Mouse (Mus musculus): ENCODE measurements around the gene Irf9. TPM values are rescaled to one million over a fixed set of nuclear protein-coding genes. Genes with fewer than 3 reads are reported as not detected.
A peak's percentile ranks its signal among the peaks of the same experiment; 100 is the strongest.

Irf9 gene
- polyA plus RNA-seq, 1 experiment from 2014 or later: 9.8 TPM

DNA sequence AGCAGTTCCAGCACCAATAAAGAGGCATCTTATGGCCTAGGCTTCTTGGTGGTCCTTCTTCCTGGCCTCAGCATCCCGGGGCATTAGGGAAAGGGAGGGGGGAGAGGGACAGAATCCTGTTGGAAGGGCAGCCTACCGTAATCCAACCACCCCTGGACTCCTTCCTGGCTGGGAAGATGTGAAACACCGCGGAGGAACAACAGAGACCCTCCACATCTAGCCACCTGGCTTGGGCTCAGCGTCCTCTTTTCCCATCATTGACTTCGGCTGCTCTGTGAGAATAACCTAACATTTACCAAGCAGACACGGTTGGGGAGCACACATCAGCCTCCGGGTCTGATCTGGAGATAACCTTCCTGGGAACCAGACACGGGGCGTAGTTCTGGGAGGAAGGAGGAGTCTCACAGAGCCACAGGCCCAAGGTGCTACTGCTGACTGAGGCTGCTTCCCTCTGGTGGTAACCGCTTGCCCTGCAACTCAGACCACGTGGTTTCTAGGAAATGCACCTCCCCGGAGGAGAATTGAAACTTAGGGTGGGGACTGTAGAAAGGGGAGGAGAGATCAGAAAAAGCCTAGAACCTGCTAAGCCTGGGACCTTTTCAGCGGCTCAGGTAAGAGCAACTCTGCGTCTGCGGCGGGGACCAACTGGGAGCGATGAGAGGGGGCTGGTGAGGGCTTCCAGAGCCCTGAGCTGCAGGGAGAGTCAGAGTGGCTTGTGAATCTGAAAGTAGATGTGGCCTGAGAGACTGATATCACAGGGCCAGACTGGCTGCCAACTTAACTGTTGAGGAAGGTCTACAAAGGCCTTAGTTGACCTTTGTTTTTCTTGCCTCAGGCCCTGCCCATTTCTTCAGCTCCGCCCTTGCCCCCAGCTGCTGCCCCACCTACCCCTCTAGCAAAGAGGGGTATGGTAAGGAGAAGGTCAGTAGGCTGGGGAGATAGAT lies 534 bp downstream of the Irf9 start:
- 20% methylated on average over 19 of the region's 19 CpGs for WGBS
- peaks cover 84% of the 10 kb centered on the region for H3K36me3 ChIP-seq (replicated peaks)

DNA sequence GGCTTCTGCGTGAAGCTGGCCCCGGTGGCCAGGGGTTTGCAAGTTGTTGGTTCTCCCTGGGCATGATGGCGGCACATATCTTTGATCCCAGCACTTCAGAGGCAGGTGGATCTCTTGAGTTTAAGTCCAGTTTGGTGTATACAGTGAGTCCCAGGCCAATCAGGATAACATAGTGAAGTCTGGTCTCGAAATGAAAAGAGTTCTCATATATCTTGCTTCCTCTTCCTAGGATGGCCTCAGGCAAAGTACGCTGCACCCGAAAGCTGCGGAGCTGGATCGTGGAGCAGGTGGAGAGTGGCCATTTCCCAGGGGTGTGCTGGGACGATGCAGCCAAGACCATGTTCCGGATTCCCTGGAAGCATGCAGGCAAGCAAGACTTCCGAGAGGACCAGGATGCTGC lies 1.5 kb downstream of the Irf9 start:
- WGBS: 95% methylated on average over 11 of the region's 11 CpGs
- no peaks in the 10 kb centered on the region for H3K9me3 ChIP-seq
- no peaks in the 10 kb centered on the region for H3K27me3 ChIP-seq
- peaks cover 12% of the 10 kb centered on the region for H3K4me1 ChIP-seq
- H3K27ac ChIP-seq: no peak overlapping the region
- no peak overlapping the region for H3K9ac ChIP-seq
- H3K36me3 ChIP-seq (replicated peaks): peaks cover 84% of the 10 kb centered on the region
- no peak for ATAC-seq (ENCODE audit: low FRiP score)
- H3K4me2 ChIP-seq: no peak overlapping the region
- H3K4me3 ChIP-seq (replicated peaks): no peak overlapping the region

More for the DNA sequence above, 534 bp downstream of the Irf9 start:
- Histone ChIP-seq H3K9ac (peak overlapping the region; percentile 33; the same call in 1 of the 2 replicates), H3K27me3 (no peaks in the 10 kb centered on the region), H3K27ac (peak overlapping the region; percentile 13; the same call in 1 of the 2 replicates), H3K4me2 (peak overlapping the region; percentile 45), H3K4me1 (peaks cover 12% of the 10 kb centered on the region), H3K9me3 (no peaks in the 10 kb centered on the region), H3K4me3 (replicated peaks) (peak overlapping the region; percentile 26)
- ATAC-seq (ENCODE audit: low FRiP score): peak; percentile 84

- 95% methylated on average over 16 of the region's 16 CpGs for WGBS
- H3K36me3 ChIP-seq (replicated peaks): peaks cover 74% of the 10 kb centered on the region
- no peak for ATAC-seq (ENCODE audit: low FRiP score)
These were observed 2.5 kb downstream of the Irf9 start for GRCm38 (mm10) chr14:55605743-55606459.

GRCm38 (mm10) chr14:55608339-55608738 lies 5.0 kb downstream of the Irf9 start:
- H3K4me2 ChIP-seq: no peak overlapping the region
- H3K27ac ChIP-seq: no peak overlapping the region
- no peaks in the 10 kb centered on the region for H3K9me3 ChIP-seq
- H3K27me3 ChIP-seq: no peaks in the 10 kb centered on the region
- H3K4me1 ChIP-seq: peaks cover 11% of the 10 kb centered on the region
- H3K4me3 ChIP-seq (replicated peaks): no peak overlapping the region
- peaks cover 50% of the 10 kb centered on the region for H3K36me3 ChIP-seq (replicated peaks)
- no peak overlapping the region for H3K9ac ChIP-seq
- ATAC-seq (ENCODE audit: low FRiP score): no peak
- WGBS: 95% methylated on average over 6 of the region's 6 CpGs

More at GRCm38 (mm10) chr14:55605743-55606459, 2.5 kb downstream of the Irf9 start:
- no peak overlapping the region for H3K27ac ChIP-seq
- no peak overlapping the region for H3K9ac ChIP-seq
- H3K9me3 ChIP-seq: no peaks in the 10 kb centered on the region
- peaks cover 12% of the 10 kb centered on the region for H3K4me1 ChIP-seq
- no peak overlapping the region for H3K4me3 ChIP-seq (replicated peaks)
- no peaks in the 10 kb centered on the region for H3K27me3 ChIP-seq
- no peak overlapping the region for H3K4me2 ChIP-seq

DNA sequence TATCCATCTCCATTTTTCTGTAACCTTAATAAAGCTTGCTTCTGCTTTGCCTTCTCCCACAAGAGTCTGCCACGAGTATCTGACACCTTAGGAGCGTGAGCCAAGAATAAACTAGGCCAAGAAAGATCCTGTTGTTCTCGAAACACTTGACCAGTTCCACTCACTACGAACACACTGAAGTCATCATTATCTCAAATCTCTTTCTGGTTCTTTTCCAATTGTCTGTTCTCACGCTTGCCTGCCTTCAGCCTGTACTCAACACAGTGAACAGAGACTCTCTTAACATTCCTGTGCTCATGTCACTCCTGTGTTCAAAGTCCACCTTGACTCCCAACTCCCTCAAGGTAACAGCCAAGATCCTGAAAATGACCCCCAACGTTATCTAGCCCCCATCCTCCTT lies 10.0 kb downstream of the Irf9 start:
- no peaks in the 10 kb centered on the region for H3K4me1 ChIP-seq
- H3K4me2 ChIP-seq: no peak overlapping the region
- no peak overlapping the region for H3K4me3 ChIP-seq (replicated peaks)
- no peak for ATAC-seq (ENCODE audit: low FRiP score)
- peaks cover 16% of the 10 kb centered on the region for H3K36me3 ChIP-seq (replicated peaks)
- H3K9ac ChIP-seq: no peak overlapping the region
- no peaks in the 10 kb centered on the region for H3K9me3 ChIP-seq
- H3K27ac ChIP-seq: no peak overlapping the region
- 74% methylated on average over 6 of the region's 6 CpGs for WGBS
- 0 out of 2 replicates have a peak, but pooled peaks cover 2% of the 10 kb centered on the region for H3K27me3 ChIP-seq

DNA sequence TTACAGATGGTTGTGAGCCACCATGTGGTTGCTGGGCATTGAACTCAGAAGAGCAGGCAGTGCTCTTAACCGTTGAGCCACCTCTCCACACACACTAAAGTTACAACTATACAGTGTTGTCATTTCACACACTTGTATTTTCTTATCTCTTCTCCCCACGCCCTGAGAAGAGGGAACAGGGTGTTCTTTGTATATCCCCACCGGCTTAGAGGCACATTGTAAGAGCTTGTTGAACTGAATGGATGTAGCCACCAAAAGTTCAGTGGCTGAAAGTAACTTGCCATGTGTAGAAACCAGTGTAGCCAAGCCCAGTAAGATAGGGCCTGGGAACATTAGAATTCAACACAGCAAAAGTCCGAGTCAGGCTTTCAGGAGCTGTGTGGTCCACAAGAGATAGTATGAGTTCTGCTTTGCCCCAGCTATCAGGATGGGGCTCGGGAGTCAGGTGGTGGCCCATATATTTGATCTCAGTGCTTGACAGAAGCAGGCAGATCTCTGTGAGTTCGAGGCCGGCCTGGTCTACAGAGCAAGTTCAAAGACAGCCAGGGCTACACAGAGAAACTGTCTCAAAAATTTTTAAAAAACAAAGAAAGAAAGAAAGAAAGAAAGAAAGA lies 11.3 kb downstream of the Irf9 start:
- Histone ChIP-seq H3K4me1 (0 out of 2 replicates have a peak, but pooled peaks cover 2% of the 10 kb centered on the region), H3K4me2 (no peak overlapping the region), H3K9ac (no peak overlapping the region), H3K9me3 (no peaks in the 10 kb centered on the region), H3K4me3 (replicated peaks) (no peak overlapping the region), H3K27ac (no peak overlapping the region), H3K36me3 (replicated peaks) (peaks cover 3% of the 10 kb centered on the region; the same call in 1 of the 2 replicates), H3K27me3 (0 out of 2 replicates have a peak, but pooled peaks cover 2% of the 10 kb centered on the region)
- no peak for ATAC-seq (ENCODE audit: low FRiP score)
- 86% methylated on average over 7 of the region's 7 CpGs for WGBS

DNA sequence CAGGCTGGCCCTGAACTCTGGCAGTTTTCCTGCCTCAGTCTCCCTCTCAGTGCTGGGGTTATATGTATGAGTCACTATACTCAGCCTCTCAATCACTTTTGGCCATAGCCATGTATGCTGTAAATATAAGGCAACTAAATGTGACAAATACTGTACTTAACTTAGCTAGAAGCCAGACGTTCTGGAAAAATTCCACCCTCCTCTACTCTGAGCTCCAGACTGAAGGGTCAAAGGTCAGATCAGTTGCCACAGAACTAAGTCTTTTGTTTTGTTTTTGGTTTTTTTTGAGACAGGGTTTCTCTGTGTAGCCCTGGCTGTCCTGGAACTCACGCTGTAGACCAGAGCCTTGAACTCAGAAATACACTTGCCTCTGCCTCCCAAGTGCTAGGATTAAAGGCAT lies 12.5 kb downstream of the Irf9 start:
- H3K9ac ChIP-seq: no peak overlapping the region
- no peak overlapping the region for H3K4me3 ChIP-seq (replicated peaks)
- H3K9me3 ChIP-seq: no peaks in the 10 kb centered on the region
- 0 out of 2 replicates have a peak, but pooled peaks cover 2% of the 10 kb centered on the region for H3K27me3 ChIP-seq
- H3K4me2 ChIP-seq: no peak overlapping the region
- H3K36me3 ChIP-seq (replicated peaks): no peaks in the 10 kb centered on the region
- no peak for ATAC-seq (ENCODE audit: low FRiP score)
- H3K27ac ChIP-seq: no peak overlapping the region
- WGBS: 50% methylated on average over 2 of the region's 2 CpGs
- H3K4me1 ChIP-seq: 0 out of 2 replicates have a peak, but pooled peaks cover 2% of the 10 kb centered on the region

DNA sequence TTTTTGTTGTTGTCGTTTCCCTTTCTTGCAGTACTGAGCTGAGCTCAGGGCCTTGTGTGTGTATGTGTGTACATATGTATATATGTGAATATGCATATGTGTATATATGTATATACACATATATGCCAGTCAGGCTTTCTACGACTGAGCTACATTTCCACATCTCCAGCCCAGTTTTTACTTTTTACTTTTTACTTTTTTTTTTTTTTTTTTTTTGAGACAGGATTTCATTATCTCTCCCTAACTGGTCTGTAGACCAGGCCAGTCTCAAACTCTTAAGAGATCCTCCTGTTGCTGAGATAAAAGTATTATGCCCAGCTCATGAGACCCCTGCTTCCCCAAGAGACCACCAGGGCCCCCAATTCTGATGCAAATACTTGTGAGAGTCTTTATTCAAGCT lies 13.5 kb downstream of the Irf9 start:
- 89% methylated on average over 2 of the region's 2 CpGs for WGBS
- H3K9me3 ChIP-seq: no peaks in the 10 kb centered on the region
- no peak overlapping the region for H3K9ac ChIP-seq
- H3K27me3 ChIP-seq: 0 out of 2 replicates have a peak, but pooled peaks cover 2% of the 10 kb centered on the region
- no peak for ATAC-seq (ENCODE audit: low FRiP score)
- H3K4me1 ChIP-seq: 0 out of 2 replicates have a peak, but pooled peaks cover 2% of the 10 kb centered on the region
- no peak overlapping the region for H3K4me3 ChIP-seq (replicated peaks)
- no peak overlapping the region for H3K27ac ChIP-seq
- no peaks in the 10 kb centered on the region for H3K36me3 ChIP-seq (replicated peaks)
- no peak overlapping the region for H3K4me2 ChIP-seq

DNA sequence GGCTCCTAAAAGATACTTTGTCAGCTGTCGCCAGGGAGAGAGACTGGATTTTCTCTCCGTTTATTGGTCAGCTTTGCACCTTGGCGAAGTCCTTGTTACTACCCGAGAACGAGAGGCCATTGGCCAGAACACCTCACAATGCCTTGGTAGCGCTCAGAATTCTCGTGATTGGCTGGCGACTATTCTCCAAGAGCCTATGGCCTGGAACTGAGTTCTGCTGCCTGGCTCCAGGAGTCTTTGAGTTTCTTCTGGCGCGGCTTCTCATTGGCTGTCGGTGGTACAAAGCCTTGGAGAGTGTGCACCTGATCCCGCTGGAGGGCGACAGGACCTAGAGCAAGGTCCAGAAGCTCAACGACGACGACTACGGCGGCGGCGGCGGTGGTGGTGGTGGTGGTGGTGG lies 14.5 kb downstream of the Irf9 start, which contains the start of gene Rec8:
Gene Rec8 (plus strand): TSS at position 216 of the 400 bp plus-strand sequence.
- no peaks in the 10 kb centered on the region for H3K9me3 ChIP-seq
- 0 out of 2 replicates have a peak within 1 kb of the TSS, but pooled peaks have one; percentile 18 for H3K9ac ChIP-seq
- 0 out of 2 replicates have a peak, but pooled peaks cover 2% of the 10 kb centered on the region for H3K27me3 ChIP-seq
- H3K4me2 ChIP-seq: peak within 1 kb of the TSS; percentile 35
- H3K27ac ChIP-seq: no peak within 1 kb of the TSS
- H3K4me3 ChIP-seq (replicated peaks): peak within 1 kb of the TSS; percentile 19
- 29% methylated on average over 21 of the region's 21 CpGs for WGBS
- no peaks in the 10 kb centered on the region for H3K36me3 ChIP-seq (replicated peaks)
- 0 out of 2 replicates have a peak, but pooled peaks cover 2% of the 10 kb centered on the region for H3K4me1 ChIP-seq
- peak; percentile 72 for ATAC-seq (ENCODE audit: low FRiP score)

DNA sequence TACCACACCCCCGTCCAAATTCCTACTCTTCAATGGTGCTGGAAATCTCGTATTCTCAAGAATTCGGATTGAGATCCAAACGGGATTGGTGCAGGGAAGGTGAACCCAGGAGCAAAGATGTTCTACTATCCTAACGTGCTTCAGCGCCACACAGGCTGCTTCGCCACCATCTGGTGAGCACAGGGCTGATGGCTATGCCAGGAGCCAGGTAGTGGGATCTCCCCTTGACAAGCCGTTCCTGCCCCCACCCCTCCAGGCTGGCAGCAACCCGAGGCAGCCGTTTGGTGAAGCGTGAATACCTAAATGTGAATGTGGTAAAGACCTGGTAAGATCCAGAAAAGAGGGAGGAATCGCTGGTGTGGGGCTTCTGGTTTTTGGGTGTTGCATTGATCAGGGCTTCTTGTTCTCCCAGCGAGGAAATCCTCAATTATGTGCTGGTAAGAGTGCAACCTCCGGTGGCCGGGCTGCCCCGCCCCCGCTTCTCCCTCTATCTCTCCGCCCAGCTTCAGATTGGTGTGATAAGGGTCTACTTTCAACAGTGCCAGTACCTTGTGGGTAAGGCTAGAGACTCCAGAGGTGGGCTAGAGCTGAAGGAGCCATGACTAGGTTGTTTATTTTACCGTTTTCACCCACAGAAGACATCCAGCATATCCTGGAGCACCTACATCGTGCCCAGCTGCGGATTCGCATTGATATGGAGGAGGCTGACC lies 15.3 kb downstream of the Irf9 start:
- H3K27me3 ChIP-seq: 0 out of 2 replicates have a peak, but pooled peaks cover 2% of the 10 kb centered on the region
- 0 out of 2 replicates have a peak, but pooled peaks cover 2% of the 10 kb centered on the region for H3K4me1 ChIP-seq
- peak overlapping the region; percentile 35 for H3K4me2 ChIP-seq
- ATAC-seq (ENCODE audit: low FRiP score): no peak
- 59% methylated on average over 22 of the region's 22 CpGs for WGBS
- no peaks in the 10 kb centered on the region for H3K36me3 ChIP-seq (replicated peaks)
- H3K9ac ChIP-seq: 0 out of 2 replicates have a peak overlapping the region, but pooled peaks have one; percentile 18
- peak overlapping the region; percentile 19 for H3K4me3 ChIP-seq (replicated peaks)
- H3K27ac ChIP-seq: no peak overlapping the region
- H3K9me3 ChIP-seq: no peaks in the 10 kb centered on the region

GRCm38 (mm10) chr14:55628077-55628827 lies 24.9 kb downstream of the Irf9 start:
- Histone ChIP-seq H3K9me3 (no peaks in the 10 kb centered on the region), H3K4me2 (no peak overlapping the region), H3K27ac (no peak overlapping the region), H3K4me3 (replicated peaks) (no peak overlapping the region), H3K4me1 (no peaks in the 10 kb centered on the region), H3K9ac (no peak overlapping the region), H3K27me3 (no peaks in the 10 kb centered on the region), H3K36me3 (replicated peaks) (peaks cover 94% of the 10 kb centered on the region)
- WGBS: 93% methylated on average over 27 of the region's 27 CpGs
- ATAC-seq (ENCODE audit: low FRiP score): no peak

Data from forebrain, embryonic 12.5 days (tissue).